Mouse (Mus musculus): ENCODE data around the gene Ager. TPM values are rescaled to one million over a fixed set of nuclear protein-coding genes. Genes with fewer than 3 reads are reported as not detected.

The Ager gene
- polyA plus RNA-seq (2012; rRNA removed), result 5.3 and 5.5 TPM in 2 replicates

DNA sequence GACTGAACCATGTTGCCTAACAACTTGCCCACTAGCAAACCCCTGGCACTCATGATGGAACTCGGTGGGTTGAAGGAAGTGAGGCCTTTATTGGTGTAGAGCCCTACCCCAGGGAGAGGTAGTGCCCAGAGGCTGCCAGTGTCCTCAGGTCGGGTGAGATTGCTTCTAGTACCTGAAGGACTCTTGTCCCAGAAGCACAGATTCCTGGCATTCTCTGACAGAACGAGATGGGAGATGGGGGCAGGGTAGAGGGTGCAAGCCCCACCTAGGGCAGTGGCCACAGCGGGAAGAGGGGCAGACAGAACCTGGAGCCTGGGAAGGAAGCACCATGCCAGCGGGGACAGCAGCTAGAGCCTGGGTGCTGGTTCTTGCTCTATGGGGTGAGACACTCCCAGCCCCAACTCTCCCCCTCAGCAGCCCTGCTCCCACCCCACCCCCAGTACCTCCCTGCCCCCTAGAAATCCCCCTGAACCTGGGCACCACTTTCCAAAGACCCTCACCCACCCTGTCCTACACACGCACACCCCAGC lies at the start of gene Ager:
Gene Ager (plus strand): TSS at position 297 of the 530 bp plus-strand sequence.
- DNase-seq (ENCODE audit: low read depth), result no peak

DNA sequence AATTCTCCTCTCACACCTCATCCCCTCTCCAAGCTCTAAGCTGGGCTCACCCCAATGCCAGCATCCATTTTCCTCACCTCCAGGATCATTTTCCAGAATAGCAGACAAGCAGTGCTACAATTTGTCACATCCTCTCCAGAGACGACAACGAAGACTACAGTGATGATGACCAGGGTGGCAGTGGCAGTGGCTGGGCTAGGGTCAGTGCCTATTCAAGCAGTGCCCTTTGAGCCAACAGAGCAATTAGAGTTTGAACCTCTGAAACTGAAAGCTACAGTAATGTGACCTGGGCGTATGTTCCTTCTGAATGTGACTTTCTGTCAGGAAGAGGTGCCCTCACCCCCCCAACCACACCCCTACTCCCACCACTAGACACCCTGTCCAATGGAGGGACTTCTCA lies 48.5 kb upstream of the Ager start:
- no peak for DNase-seq (ENCODE audit: low read depth)

DNA sequence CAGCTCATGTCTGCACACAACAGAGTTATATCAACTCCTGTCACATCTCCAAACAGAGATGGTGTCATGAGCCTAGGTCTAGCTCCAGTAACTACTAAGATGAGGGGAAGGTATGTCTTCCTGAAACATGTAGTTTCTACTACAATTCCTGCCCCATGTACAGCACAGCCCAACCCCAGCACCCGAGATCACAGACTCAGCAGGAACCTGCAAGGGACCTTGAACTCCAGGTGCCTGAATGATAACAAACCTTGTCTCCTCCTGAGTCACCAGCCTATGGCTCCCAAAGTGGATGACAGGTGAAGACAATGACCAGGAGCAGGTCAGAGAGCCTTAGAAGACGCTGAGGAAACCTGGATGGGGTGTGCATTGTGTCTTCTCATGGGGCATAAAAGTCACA lies 47.8 kb upstream of the Ager start:
- no peak for DNase-seq (ENCODE audit: low read depth)

GRCm38 (mm10) chr17:34555483-34555882 lies 42.2 kb upstream of the Ager start:
- DNase-seq (ENCODE audit: low read depth), result no peak

GRCm38 (mm10) chr17:34556406-34556805 lies 41.3 kb upstream of the Ager start:
- no peak for DNase-seq (ENCODE audit: low read depth)

DNA sequence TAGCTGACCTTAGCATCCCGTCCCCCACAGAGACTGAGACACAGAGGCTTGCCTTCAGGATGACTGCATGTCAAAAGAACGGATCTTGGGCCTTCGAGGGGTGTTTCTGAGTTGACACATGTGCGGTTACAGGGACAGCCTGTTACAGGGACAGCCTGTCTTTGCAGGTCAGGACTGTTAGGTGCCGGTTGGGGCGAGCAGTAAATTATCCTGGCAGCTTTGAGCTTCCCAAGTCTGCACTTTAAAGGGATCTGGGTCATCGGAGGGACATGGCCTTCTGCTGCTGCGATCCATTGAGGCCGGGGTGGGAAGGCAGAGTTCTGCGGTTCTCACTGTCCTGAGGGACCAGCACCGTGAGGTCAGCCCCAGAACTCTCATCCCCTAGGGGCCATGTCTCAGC lies 40.3 kb upstream of the Ager start:
- no peak for DNase-seq (ENCODE audit: low read depth)

DNA sequence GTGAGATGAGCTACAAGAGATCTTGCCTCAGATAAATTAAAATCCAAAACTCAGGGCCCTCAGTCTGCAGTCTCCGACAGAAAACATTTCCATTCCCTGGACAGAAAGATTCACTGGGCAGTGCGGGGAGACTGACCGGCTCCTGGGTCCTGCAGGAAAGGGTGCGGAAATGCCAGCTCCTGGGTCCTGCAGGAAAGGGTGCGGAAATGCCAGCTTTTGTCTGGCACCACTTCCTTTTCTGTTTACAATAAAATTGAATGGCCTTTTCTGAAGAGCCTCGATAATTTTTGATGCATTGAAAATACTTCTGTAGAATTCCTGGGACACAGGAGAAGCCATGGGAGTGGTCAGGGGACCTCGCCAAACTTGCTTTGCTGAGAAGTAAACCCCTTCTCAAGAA lies 38.5 kb upstream of the Ager start:
- no peak for DNase-seq (ENCODE audit: low read depth)

DNA sequence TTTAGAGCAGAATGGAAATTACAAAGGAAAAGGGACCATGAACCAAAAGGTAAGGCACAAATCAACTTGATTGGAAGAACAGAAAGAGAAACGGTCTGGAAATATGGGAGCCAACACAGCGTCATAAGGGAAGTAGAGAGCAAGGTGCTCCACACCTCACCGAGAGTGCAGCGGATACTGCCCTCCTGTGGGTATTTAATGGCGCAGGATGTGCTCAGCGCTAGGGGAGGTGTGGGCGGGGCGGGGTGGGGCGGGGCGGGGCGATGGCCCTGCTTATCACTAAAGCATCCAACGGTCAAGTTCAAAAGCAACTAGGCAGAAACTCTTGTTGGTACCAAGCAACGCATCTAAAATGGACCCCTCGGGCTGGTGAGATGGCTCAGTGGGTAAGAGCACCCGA lies 37.8 kb upstream of the Ager start:
- DNase-seq (ENCODE audit: low read depth), result no peak

DNA sequence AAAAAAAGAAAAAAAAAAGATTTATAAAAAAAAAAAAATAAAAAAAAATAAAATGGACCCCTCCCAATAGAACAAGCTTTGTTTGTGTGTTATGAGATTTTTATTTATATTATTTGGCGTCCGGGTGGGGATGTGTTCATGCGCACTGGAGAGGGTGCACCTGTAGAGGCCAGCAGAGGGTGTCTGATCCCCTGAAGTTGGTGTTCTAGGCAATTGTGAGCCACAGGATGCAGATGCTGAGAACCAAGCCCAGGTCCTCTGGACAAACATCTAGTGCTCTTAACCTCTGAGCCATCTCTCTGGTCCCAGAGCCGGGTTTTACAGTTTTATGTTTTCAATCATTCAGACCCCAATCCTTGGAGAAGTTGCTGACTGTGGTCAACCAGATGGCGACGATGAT lies 37.2 kb upstream of the Ager start:
- no peak for DNase-seq (ENCODE audit: low read depth)

- no peak for DNase-seq (ENCODE audit: low read depth)
Measured at GRCm38 (mm10) chr17:34561200-34561599, 36.5 kb upstream of the Ager start.

DNA sequence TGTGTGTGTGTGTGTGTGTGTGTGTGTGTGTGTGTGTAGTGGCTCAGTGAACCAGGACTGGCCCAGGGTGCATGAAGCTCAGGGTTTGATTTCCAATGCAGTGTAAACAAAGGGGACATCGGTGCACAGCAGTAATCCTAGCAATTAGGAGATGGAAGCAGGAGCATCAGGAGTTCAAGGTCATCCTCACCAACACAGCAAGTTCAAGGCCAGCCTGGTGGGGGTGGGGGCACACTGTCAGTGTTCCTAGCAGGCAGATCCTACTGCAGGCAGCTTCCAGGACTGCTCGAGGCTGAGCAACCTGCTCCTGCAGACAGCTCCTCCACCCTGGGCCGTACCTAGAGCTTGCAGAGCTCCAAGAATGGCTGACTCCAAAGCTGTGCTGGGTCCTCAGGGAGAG lies 35.1 kb upstream of the Ager start:
- no peak for DNase-seq (ENCODE audit: low read depth)

DNA sequence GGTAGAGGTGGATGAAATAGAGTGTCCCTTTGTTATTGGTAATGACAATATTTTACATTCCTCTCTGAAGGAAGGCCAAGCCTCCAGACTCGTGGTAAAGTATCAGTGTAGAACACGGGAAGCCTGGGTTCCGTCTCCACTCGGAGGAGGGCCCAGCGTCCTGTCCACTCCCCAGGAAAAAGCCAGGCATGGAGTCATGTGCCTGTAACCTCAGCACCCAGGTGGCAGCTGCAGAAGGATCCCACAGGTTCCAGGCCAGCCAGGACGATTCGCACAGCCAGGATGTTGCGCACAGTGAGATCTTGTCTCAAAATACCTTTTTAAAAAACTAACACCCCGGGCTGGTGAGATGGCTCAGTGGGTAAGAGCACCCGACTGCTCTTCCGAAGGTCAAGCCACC lies 34.3 kb upstream of the Ager start:
- no peak for DNase-seq (ENCODE audit: low read depth)

- no peak for DNase-seq (ENCODE audit: low read depth)
Measured at GRCm38 (mm10) chr17:34564003-34564421, 33.6 kb upstream of the Ager start, which contains the start of gene Notch4. Notch4 (plus strand) TSS chr17:34564268.

GRCm38 (mm10) chr17:34564796-34565195 lies 32.9 kb upstream of the Ager start:
- no peak for DNase-seq (ENCODE audit: low read depth)

DNA sequence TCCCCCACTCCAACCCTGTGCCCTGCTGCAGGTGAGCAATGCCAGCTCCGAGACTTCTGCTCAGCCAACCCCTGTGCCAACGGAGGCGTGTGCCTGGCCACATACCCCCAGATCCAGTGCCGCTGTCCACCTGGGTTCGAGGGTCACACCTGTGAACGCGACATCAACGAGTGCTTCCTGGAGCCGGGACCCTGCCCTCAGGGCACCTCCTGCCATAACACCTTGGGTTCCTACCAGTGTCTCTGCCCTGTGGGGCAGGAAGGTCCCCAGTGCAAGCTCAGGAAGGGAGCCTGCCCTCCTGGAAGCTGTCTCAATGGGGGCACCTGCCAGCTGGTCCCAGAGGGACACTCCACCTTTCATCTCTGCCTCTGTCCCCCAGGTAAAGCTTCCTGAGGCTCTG lies 30.4 kb upstream of the Ager start:
- DNase-seq (ENCODE audit: low read depth), result no peak

DNA sequence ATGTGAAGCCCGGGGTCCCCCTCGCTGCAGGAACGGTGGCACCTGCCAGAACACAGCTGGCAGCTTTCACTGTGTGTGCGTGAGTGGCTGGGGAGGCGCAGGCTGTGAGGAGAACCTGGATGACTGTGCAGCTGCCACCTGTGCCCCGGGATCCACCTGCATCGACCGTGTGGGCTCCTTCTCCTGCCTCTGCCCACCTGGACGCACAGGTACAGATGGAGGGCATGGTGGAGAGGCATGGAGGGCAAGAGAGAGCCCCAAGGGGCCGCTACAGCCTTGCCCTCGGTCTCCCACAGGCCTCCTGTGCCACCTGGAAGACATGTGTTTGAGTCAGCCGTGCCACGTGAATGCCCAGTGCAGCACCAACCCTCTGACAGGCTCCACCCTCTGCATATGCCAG lies 29.2 kb upstream of the Ager start:
- no peak for DNase-seq (ENCODE audit: low read depth)

DNA sequence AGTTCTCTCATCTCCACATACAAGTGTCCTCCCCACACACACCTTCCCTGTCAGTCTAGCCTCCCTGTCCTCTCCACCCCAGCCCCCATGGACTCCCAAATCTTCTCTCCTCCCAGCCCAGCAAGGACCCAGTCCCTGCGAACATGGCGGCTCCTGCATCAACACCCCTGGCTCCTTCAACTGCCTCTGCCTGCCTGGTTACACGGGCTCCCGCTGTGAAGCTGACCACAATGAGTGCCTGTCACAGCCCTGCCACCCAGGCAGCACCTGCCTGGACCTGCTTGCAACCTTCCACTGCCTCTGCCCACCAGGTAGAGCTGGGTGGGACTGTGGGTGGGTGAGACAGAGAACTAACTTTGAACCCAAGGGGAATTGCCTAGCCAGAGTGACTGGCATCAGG lies 27.7 kb upstream of the Ager start:
- DNase-seq (ENCODE audit: low read depth), result no peak

- no peak for DNase-seq (ENCODE audit: low read depth)
Measured at GRCm38 (mm10) chr17:34571875-34572274, 25.8 kb upstream of the Ager start.

GRCm38 (mm10) chr17:34572361-34572760 lies 25.3 kb upstream of the Ager start:
- no peak for DNase-seq (ENCODE audit: low read depth)

DNA sequence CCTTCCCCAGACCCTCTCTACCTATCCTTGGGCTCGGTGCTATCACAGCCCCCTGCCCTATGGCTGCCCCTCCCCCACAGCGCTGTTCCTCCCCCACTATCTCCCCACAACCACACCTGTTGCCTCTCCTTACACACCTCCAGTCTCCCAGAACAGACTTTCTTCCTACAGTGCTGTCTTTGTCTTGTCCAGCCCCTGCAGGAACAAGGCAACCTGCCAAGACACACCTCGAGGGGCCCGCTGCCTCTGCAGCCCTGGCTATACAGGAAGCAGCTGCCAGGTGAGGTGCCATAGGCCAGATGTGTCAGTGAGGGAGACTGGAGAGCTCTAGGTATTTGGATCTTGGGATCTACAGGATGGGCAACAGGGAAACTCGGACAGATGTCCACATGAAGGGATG lies 21.1 kb upstream of the Ager start:
- no peak for DNase-seq (ENCODE audit: low read depth)

GRCm38 (mm10) chr17:34578070-34578469 lies 19.6 kb upstream of the Ager start:
- DNase-seq (ENCODE audit: low read depth), result no peak

- DNase-seq (ENCODE audit: low read depth), result no peak
Measured at GRCm38 (mm10) chr17:34582528-34582927, 15.1 kb upstream of the Ager start.

GRCm38 (mm10) chr17:34583397-34583796 lies 14.3 kb upstream of the Ager start:
- DNase-seq (ENCODE audit: low read depth), result no peak

GRCm38 (mm10) chr17:34583819-34584218 lies 13.8 kb upstream of the Ager start:
- DNase-seq (ENCODE audit: low read depth), result no peak

DNA sequence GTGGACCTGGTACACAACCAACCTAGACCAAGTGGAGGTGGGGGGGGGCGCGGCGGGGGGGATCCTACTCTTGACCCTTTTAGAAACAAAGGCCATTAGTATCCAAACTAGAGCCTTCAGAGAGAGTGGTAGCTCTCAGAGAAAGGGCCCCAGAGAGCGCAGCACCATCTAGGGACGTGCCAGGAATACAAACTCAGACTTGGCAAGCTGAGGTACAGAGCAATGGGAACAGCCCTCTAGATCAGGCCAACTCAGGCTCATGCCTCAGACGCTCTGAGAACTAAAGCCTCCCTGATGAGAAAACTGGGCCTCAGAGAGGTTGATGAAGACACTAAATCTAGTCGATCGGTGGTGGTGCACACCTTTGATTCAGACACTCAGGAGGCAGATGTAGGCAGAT lies 12.5 kb upstream of the Ager start:
- no peak for DNase-seq (ENCODE audit: low read depth)
